ENCODE assay signal across 18 mouse cellular contexts in the genomic region with DNA sequence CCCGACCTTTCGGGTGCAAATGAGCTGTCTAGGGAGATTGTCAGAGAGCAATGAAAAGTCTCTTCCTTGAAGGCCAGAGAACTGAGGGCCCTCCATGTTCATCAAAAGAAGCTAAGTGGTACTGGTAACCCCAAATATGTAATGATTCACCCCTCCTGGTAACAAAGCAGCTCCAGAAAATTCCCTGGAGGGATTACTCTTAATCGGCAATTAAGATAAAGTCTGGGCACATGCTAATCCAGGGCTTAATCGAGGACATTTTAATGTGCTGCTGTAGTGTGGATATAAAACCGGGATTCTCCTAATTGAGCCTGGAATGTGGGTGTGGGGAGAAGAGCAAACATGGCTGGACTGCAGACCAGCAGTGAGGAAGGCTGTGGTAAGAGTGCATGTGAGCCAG.
DNase-seq lines count a peak whose midpoint lies in the region; ATAC-seq and TF ChIP-seq lines count a peak whose summit lies in the region.
"Had no signal": no experiment of that assay in that cellular context is flagged by ENCODE, and none has a peak within 500 bp of the region (broad histone marks: within the 10 kb centered on the region; RNA-seq: fewer than 3 reads in every experiment).

No protein-coding gene starts in this region.

- H3K36me3 ChIP-seq in midbrain, embryonic 14.5 days (ENCODE audit: control insufficient read depth, insufficient read depth, low read length): no peaks in the 10 kb centered on the region
- H3K36me3 ChIP-seq in midbrain, embryonic 11.5 days (ENCODE audit: control insufficient read depth, insufficient read depth, low read length): no peaks in the 10 kb centered on the region
- H3K36me3 ChIP-seq: embryonic facial prominence, embryonic 10.5 days; embryonic facial prominence, embryonic 12.5 days; forebrain, embryonic 12.5 days had no signal

- 0 out of 2 replicates have a peak, but pooled peaks cover 9% of the 10 kb centered on the region for H3K4me1 ChIP-seq in midbrain, embryonic 14.5 days (ENCODE audit: control insufficient read depth, insufficient read depth, low read length)
- H3K4me1 ChIP-seq in midbrain, embryonic 11.5 days (ENCODE audit: control insufficient read depth, insufficient read depth, low read length): peaks cover 2% of the 10 kb centered on the region; the same call in 1 of the 2 replicates
- H3K4me1 ChIP-seq in lung, adult 2 months (ENCODE audit: control insufficient read depth, insufficient read depth, low read length): no peaks in the 10 kb centered on the region

- no peak for ATAC-seq in midbrain, embryonic 14.5 days (ENCODE audit: low FRiP score, low TSS enrichment)
- no peak for ATAC-seq in midbrain, embryonic 11.5 days (ENCODE audit: low FRiP score)
- peak; percentile 39 for ATAC-seq in Patski
- ATAC-seq: activated CD4-positive, CD25-positive, alpha-beta regulatory T cell, adult 4 months; forebrain, embryonic 14.5 days; forebrain, embryonic 16.5 days had no signal

- no peak overlapping the region for H3K4me2 ChIP-seq in midbrain, embryonic 14.5 days (ENCODE audit: low read length)
- H3K4me2 ChIP-seq in midbrain, embryonic 11.5 days: no peak overlapping the region
- H3K4me2 ChIP-seq: embryonic facial prominence, embryonic 12.5 days; forebrain, embryonic 12.5 days had no signal

- H3K9ac ChIP-seq in midbrain, embryonic 14.5 days (replicated peaks; ENCODE audit: low read length): no peak overlapping the region
- H3K9ac ChIP-seq in midbrain, embryonic 11.5 days (ENCODE audit: low read length): no peak overlapping the region
- H3K9ac ChIP-seq: embryonic facial prominence, embryonic 12.5 days; forebrain, embryonic 12.5 days had no signal

- no peaks in the 10 kb centered on the region for H3K27me3 ChIP-seq in midbrain, embryonic 14.5 days (ENCODE audit: control insufficient read depth, insufficient read depth, low read length)
- no peaks in the 10 kb centered on the region for H3K27me3 ChIP-seq in midbrain, embryonic 11.5 days (ENCODE audit: control insufficient read depth, insufficient read depth, low read length)
- H3K27me3 ChIP-seq in Patski: no peaks in the 10 kb centered on the region
- H3K27me3 ChIP-seq: embryonic facial prominence, embryonic 12.5 days; forebrain, embryonic 12.5 days had no signal

- POLR2A ChIA-PET in Patski (lab: Charles Lee): no interaction called here

- peak; percentile 40 for DNase-seq in midbrain, embryonic 14.5 days
- no peak for DNase-seq in midbrain, embryonic 11.5 days (ENCODE audit: low spot score, missing footprints)
- peak; percentile 59 for DNase-seq in Patski (ENCODE audit: low read depth, low spot score)
- peak; percentile 29 for DNase-seq in retina, postnatal 7 days (ENCODE audit: low read depth, low spot score)
- no peak for DNase-seq in lung, adult 2 months
- DNase-seq: adrenal gland, adult 8-10 months; adrenal gland, postnatal 14 days; adrenal gland, postnatal 36 days; cerebellum, adult 11-12 months; cerebellum, adult 2 months; cerebellum, adult 9-10 months; cerebellum, postnatal 10 days had no signal

- H3K4me3 ChIP-seq in midbrain, embryonic 14.5 days (replicated peaks; ENCODE audit: low read depth, low read length): no peak overlapping the region
- H3K4me3 ChIP-seq in midbrain, embryonic 11.5 days (ENCODE audit: low read depth, low read length): no peak overlapping the region
- no peak overlapping the region for H3K4me3 ChIP-seq in lung, adult 2 months (replicated peaks; ENCODE audit: extremely low read depth, low read depth, low read length)
- H3K4me3 ChIP-seq: embryonic facial prominence, embryonic 10.5 days; embryonic facial prominence, embryonic 12.5 days; forebrain, embryonic 12.5 days had no signal

- in situ Hi-C loops in Patski (cut with MboI; ENCODE audit: low pct_unique_long_range_greater_than_20kb): no loop called here

- no peak for TF ChIP-seq POLR2A in lung, adult 2 months (IDR thresholded peaks at IDR 0.05; ENCODE audit: borderline replicate concordance, extremely low read depth, low read depth, low read length)

- TF ChIP-seq CTCF in Patski (IDR thresholded peaks at IDR 0.05): no peak
- no peak for TF ChIP-seq CTCF in lung, adult 2 months (IDR thresholded peaks at IDR 0.05; ENCODE audit: insufficient read depth, low read length)

- no peaks in the 10 kb centered on the region for H3K9me3 ChIP-seq in midbrain, embryonic 14.5 days (ENCODE audit: control insufficient read depth, low read length)
- no peaks in the 10 kb centered on the region for H3K9me3 ChIP-seq in midbrain, embryonic 11.5 days (ENCODE audit: control insufficient read depth, low read length)
- H3K9me3 ChIP-seq: embryonic facial prominence, embryonic 10.5 days; embryonic facial prominence, embryonic 12.5 days; forebrain, embryonic 12.5 days had no signal

- 31% methylated on average over 5 of the region's 5 CpGs for WGBS in midbrain, embryonic 14.5 days
- WGBS in midbrain, embryonic 11.5 days: 61% methylated on average over 5 of the region's 5 CpGs
- 64% methylated on average over 5 of the region's 5 CpGs for WGBS in lung, adult 2 months

- no peak overlapping the region for H3K27ac ChIP-seq in midbrain, embryonic 14.5 days (replicated peaks; ENCODE audit: low read depth, low read length)
- no peak overlapping the region for H3K27ac ChIP-seq in midbrain, embryonic 11.5 days (ENCODE audit: low read depth, low read length)
- H3K27ac ChIP-seq: embryonic facial prominence, embryonic 10.5 days; embryonic facial prominence, embryonic 12.5 days; forebrain, embryonic 12.5 days had no signal

- CTCF ChIA-PET in Patski (lab: Charles Lee): no interaction called here

Comparison
In these comparisons a context has a peak if more than half of its experiments do, and no peak if none do; other contexts are left out.
1. DNase-seq: peak in midbrain, embryonic 14.5 days (single experiment), Patski (single experiment) and retina, postnatal 7 days (single experiment); none in midbrain, embryonic 11.5 days (single experiment) and lung, adult 2 months (single experiment).